ENCODE assay signal across 8 mouse cellular contexts in genomic region chr14:76623371-76623988, GRCm38 (mm10).
DNase-seq lines count a peak whose midpoint lies in the region; ATAC-seq and TF ChIP-seq lines count a peak whose summit lies in the region.

No protein-coding gene starts in this region.

- H3K27me3 ChIP-seq in testis, adult 2 months (ENCODE audit: control insufficient read depth, insufficient read depth, low read length): no peaks in the 10 kb centered on the region
- H3K27me3 ChIP-seq in lung, embryonic 15.5 days: no peaks in the 10 kb centered on the region
- H3K27me3 ChIP-seq in stomach, embryonic 14.5 days (ENCODE audit: control insufficient read depth, insufficient read depth, low read length): no peaks in the 10 kb centered on the region

- TF ChIP-seq POLR2A in testis, adult 2 months (IDR thresholded peaks at IDR 0.05; ENCODE audit: control insufficient read depth, low read depth, low read length): no peak

- no peak overlapping the region; the same call in 1 of the 2 replicates for H3K9ac ChIP-seq in lung, embryonic 15.5 days
- H3K9ac ChIP-seq in stomach, embryonic 14.5 days (replicated peaks; ENCODE audit: low read depth, low read length): no peak overlapping the region

- no peak overlapping the region for H3K4me3 ChIP-seq in testis, adult 2 months (ENCODE audit: control insufficient read depth, low read depth, low read length)
- no peak overlapping the region for H3K4me3 ChIP-seq in lung, embryonic 15.5 days
- H3K4me3 ChIP-seq in stomach, embryonic 14.5 days (ENCODE audit: low read depth, low read length): no peak overlapping the region

- H3K9me3 ChIP-seq in lung, embryonic 15.5 days: no peaks in the 10 kb centered on the region
- no peaks in the 10 kb centered on the region for H3K9me3 ChIP-seq in stomach, embryonic 14.5 days (ENCODE audit: control insufficient read depth, low read depth, low read length)

- H3K27ac ChIP-seq in testis, adult 2 months (ENCODE audit: control insufficient read depth, insufficient read depth, low read depth, low read length): peak overlapping the region; percentile 88
- H3K27ac ChIP-seq in lung, embryonic 15.5 days: peak overlapping the region; percentile 90
- peak overlapping the region; percentile 76; the same call in 1 of the 2 replicates for H3K27ac ChIP-seq in stomach, embryonic 14.5 days (ENCODE audit: low read length)

- DNase-seq in testis, postnatal 10 days (ENCODE audit: low spot score): no peak
- DNase-seq in forelimb bud, embryonic 11.5 days (ENCODE audit: low read depth, low spot score): peak; percentile 66
- no peak for DNase-seq in ovary, postnatal 10 days (ENCODE audit: low spot score)
- no peak for DNase-seq in gastrocnemius, postnatal 14 days
- no peak for DNase-seq in frontal cortex, adult 2 months (ENCODE audit: extremely low spot score in 1 of 2, low spot score in 1 of 2)

- peak; percentile 39; the same call in 1 of the 2 replicates for ATAC-seq in lung, embryonic 15.5 days (ENCODE audit: borderline replicate concordance, extremely low read depth, low FRiP score, low TSS enrichment)
- no peak for ATAC-seq in stomach, embryonic 14.5 days (ENCODE audit: insufficient number of reproducible peaks, insufficient read depth, low FRiP score, low read depth)

- TF ChIP-seq CTCF in testis, adult 2 months (IDR thresholded peaks at IDR 0.05; ENCODE audit: control insufficient read depth, insufficient read depth, insufficient replicate concordance, low read depth, low read length): no peak

- no peaks in the 10 kb centered on the region for H3K36me3 ChIP-seq in testis, adult 2 months (ENCODE audit: control insufficient read depth, insufficient read depth, low read length)
- no peaks in the 10 kb centered on the region for H3K36me3 ChIP-seq in lung, embryonic 15.5 days
- no peaks in the 10 kb centered on the region for H3K36me3 ChIP-seq in stomach, embryonic 14.5 days (ENCODE audit: control insufficient read depth, insufficient read depth, low read length)

- H3K4me2 ChIP-seq in lung, embryonic 15.5 days: peak overlapping the region; percentile 34
- H3K4me2 ChIP-seq in stomach, embryonic 14.5 days (replicated peaks; ENCODE audit: low read depth, low read length): no peak overlapping the region

- H3K4me1 ChIP-seq in testis, adult 2 months (ENCODE audit: control insufficient read depth, insufficient read depth, low read length): peaks cover 22% of the 10 kb centered on the region
- peaks cover 54% of the 10 kb centered on the region for H3K4me1 ChIP-seq in lung, embryonic 15.5 days
- peaks cover 39% of the 10 kb centered on the region for H3K4me1 ChIP-seq in stomach, embryonic 14.5 days (ENCODE audit: control insufficient read depth, insufficient read depth, low read length)

- 17% methylated on average over 10 of the region's 10 CpGs for WGBS in lung, embryonic 15.5 days
- 22% methylated on average over 10 of the region's 10 CpGs for WGBS in stomach, embryonic 14.5 days

- intact Hi-C loops in gastrocnemius, postnatal 14 days (cut with DNase I; ENCODE audit: low total_unique reads): no loop called here
